Mouse (Mus musculus): ENCODE measurements around the gene Uqcrq. TPM values are rescaled to one million over a fixed set of nuclear protein-coding genes. Genes with fewer than 3 reads are reported as not detected.
"Not testable (repeated sequence)": the region's sequence is repeated elsewhere in the genome, so short reads cannot be mapped to it uniquely, and the experiment has no call there.

Gene Uqcrq
- total and polyA plus RNA-seq, 3 experiments: 30.4 to 193 (median 67.6) TPM

DNA sequence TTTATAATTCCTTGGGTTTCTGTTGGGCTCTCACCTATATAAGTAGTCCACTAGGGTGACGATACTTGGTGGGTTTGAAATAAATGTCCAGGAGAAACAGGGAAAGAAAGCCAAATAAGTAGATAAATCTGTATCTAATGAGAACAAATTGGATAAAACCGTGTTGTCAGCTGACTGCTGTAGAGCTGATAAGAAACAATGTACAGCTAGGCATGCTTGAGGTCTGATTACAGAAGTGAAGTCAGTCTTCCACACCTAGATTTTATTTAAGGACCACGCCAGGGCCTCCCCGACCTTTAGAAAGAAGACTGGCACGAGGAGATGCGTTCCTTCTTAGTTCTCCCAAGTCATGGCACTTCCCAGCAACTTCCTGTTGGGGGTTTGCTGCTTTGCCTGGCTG is 2.4 kb upstream of the Uqcrq start:
- H3K36me3 ChIP-seq (replicated peaks): peaks cover 16% of the 10 kb centered on the region
- peaks cover 59% of the 10 kb centered on the region for H3K4me1 ChIP-seq (ENCODE audit: insufficient read depth, low read depth, low read length)
- DNase-seq (ENCODE audit: low spot score) (peak; percentile 19), ATAC-seq (ENCODE audit: extremely low read depth, insufficient number of reproducible peaks, low FRiP score, poor library complexity, severe bottlenecking) (no peak)
- H3K27me3 ChIP-seq (ENCODE audit: insufficient read depth, low read length): peaks cover 15% of the 10 kb centered on the region
- no peak overlapping the region; the same call in 1 of the 2 replicates for H3K4me3 ChIP-seq (ENCODE audit: low read depth, low read length)
- TF ChIP-seq GATA2 (IDR thresholded peaks at IDR 0.05; ENCODE audit: borderline replicate concordance, low read depth, low read length) (no peak), TAL1 (conservative IDR thresholded peaks at IDR 0.05; ENCODE audit: low read depth, low read length) (0 out of 2 replicates have a peak, but pooled peaks have one; percentile 29), CTCF (IDR thresholded peaks at IDR 0.05; ENCODE audit: low read depth, low read length) (no peak), GATA1 (IDR thresholded peaks at IDR 0.05; ENCODE audit: borderline replicate concordance, low read length) (no peak), POLR2AphosphoS5 (IDR thresholded peaks at IDR 0.05; ENCODE audit: insufficient replicate concordance, low read depth, low read length) (no peak)
- H3K9me3 ChIP-seq (replicated peaks): no peaks in the 10 kb centered on the region

GRCm38 (mm10) chr11:53431347-53432056 is 871 bp upstream of the Uqcrq start:
- H3K4me3 ChIP-seq (ENCODE audit: low read depth, low read length): peak overlapping the region; percentile 86
- peaks cover 56% of the 10 kb centered on the region for H3K4me1 ChIP-seq (ENCODE audit: insufficient read depth, low read depth, low read length)
- TF ChIP-seq GATA1 (IDR thresholded peaks at IDR 0.05; ENCODE audit: borderline replicate concordance, low read length) (no peak), TAL1 (conservative IDR thresholded peaks at IDR 0.05; ENCODE audit: low read depth, low read length) (no peak), CTCF (IDR thresholded peaks at IDR 0.05; ENCODE audit: low read depth, low read length) (no peak), GATA2 (IDR thresholded peaks at IDR 0.05; ENCODE audit: borderline replicate concordance, low read depth, low read length) (no peak), POLR2AphosphoS5 (IDR thresholded peaks at IDR 0.05; ENCODE audit: insufficient replicate concordance, low read depth, low read length) (no peak)
- no peaks in the 10 kb centered on the region for H3K9me3 ChIP-seq (replicated peaks)
- peaks cover 30% of the 10 kb centered on the region for H3K36me3 ChIP-seq (replicated peaks)
- H3K27me3 ChIP-seq (ENCODE audit: insufficient read depth, low read length): peaks cover 3% of the 10 kb centered on the region; the same call in 1 of the 2 replicates
- DNase-seq (ENCODE audit: low spot score) (no peak), ATAC-seq (ENCODE audit: extremely low read depth, insufficient number of reproducible peaks, low FRiP score, poor library complexity, severe bottlenecking) (0 out of 2 replicates have a peak, but pooled peaks have one; percentile 9)

- Histone ChIP-seq H3K4me1 (ENCODE audit: insufficient read depth, low read depth, low read length) (peaks cover 46% of the 10 kb centered on the region), H3K4me3 (ENCODE audit: low read depth, low read length) (peak overlapping the region; percentile 86), H3K36me3 (replicated peaks) (peaks cover 41% of the 10 kb centered on the region), H3K27me3 (ENCODE audit: insufficient read depth, low read length) (peaks cover 2% of the 10 kb centered on the region; the same call in 1 of the 2 replicates), H3K9me3 (replicated peaks) (no peaks in the 10 kb centered on the region)
- DNase-seq (ENCODE audit: low spot score): no peak
- no peak for ATAC-seq (ENCODE audit: extremely low read depth, insufficient number of reproducible peaks, low FRiP score, poor library complexity, severe bottlenecking)
- no peak for TF ChIP-seq TAL1 (conservative IDR thresholded peaks at IDR 0.05; ENCODE audit: low read depth, low read length)
Measured at GRCm38 (mm10) chr11:53430300-53430669, 346 bp downstream of the Uqcrq start.

GRCm38 (mm10) chr11:53429182-53429581 is 1.4 kb downstream of the Uqcrq start:
- H3K4me1 ChIP-seq (ENCODE audit: insufficient read depth, low read depth, low read length): peaks cover 42% of the 10 kb centered on the region
- TF ChIP-seq GATA2 (IDR thresholded peaks at IDR 0.05; ENCODE audit: borderline replicate concordance, low read depth, low read length) (no peak), CTCF (IDR thresholded peaks at IDR 0.05; ENCODE audit: low read depth, low read length) (no peak), TAL1 (conservative IDR thresholded peaks at IDR 0.05; ENCODE audit: low read depth, low read length) (no peak), POLR2AphosphoS5 (IDR thresholded peaks at IDR 0.05; ENCODE audit: insufficient replicate concordance, low read depth, low read length) (no peak), GATA1 (IDR thresholded peaks at IDR 0.05; ENCODE audit: borderline replicate concordance, low read length) (no peak)
- DNase-seq (ENCODE audit: low spot score): no peak
- H3K27me3 ChIP-seq (ENCODE audit: insufficient read depth, low read length): no peaks in the 10 kb centered on the region
- H3K4me3 ChIP-seq (ENCODE audit: low read depth, low read length): peak overlapping the region; percentile 86
- no peaks in the 10 kb centered on the region for H3K9me3 ChIP-seq (replicated peaks)
- ATAC-seq (ENCODE audit: extremely low read depth, insufficient number of reproducible peaks, low FRiP score, poor library complexity, severe bottlenecking): no peak
- H3K36me3 ChIP-seq (replicated peaks): peaks cover 49% of the 10 kb centered on the region

GRCm38 (mm10) chr11:53428716-53429057 is 1.9 kb downstream of the Uqcrq start:
- no peaks in the 10 kb centered on the region for H3K9me3 ChIP-seq (replicated peaks)
- H3K27me3 ChIP-seq (ENCODE audit: insufficient read depth, low read length): no peaks in the 10 kb centered on the region
- H3K4me3 ChIP-seq (ENCODE audit: low read depth, low read length): no peak overlapping the region
- peaks cover 52% of the 10 kb centered on the region for H3K36me3 ChIP-seq (replicated peaks)
- ATAC-seq (ENCODE audit: extremely low read depth, insufficient number of reproducible peaks, low FRiP score, poor library complexity, severe bottlenecking): no peak
- TF ChIP-seq CTCF (IDR thresholded peaks at IDR 0.05; ENCODE audit: low read depth, low read length) (no peak), POLR2AphosphoS5 (IDR thresholded peaks at IDR 0.05; ENCODE audit: insufficient replicate concordance, low read depth, low read length) (no peak), GATA1 (IDR thresholded peaks at IDR 0.05; ENCODE audit: borderline replicate concordance, low read length) (no peak), GATA2 (IDR thresholded peaks at IDR 0.05; ENCODE audit: borderline replicate concordance, low read depth, low read length) (no peak), TAL1 (conservative IDR thresholded peaks at IDR 0.05; ENCODE audit: low read depth, low read length) (no peak)
- peaks cover 39% of the 10 kb centered on the region for H3K4me1 ChIP-seq (ENCODE audit: insufficient read depth, low read depth, low read length)
- DNase-seq (ENCODE audit: low spot score): no peak

- no peak for DNase-seq (ENCODE audit: low spot score)
- Histone ChIP-seq H3K9me3 (replicated peaks) (no peaks in the 10 kb centered on the region), H3K4me3 (ENCODE audit: low read depth, low read length) (no peak overlapping the region), H3K27me3 (ENCODE audit: insufficient read depth, low read length) (no peaks in the 10 kb centered on the region), H3K4me1 (ENCODE audit: insufficient read depth, low read depth, low read length) (peaks cover 33% of the 10 kb centered on the region), H3K36me3 (replicated peaks) (peaks cover 53% of the 10 kb centered on the region)
- ATAC-seq (ENCODE audit: extremely low read depth, insufficient number of reproducible peaks, low FRiP score, poor library complexity, severe bottlenecking): no peak
- no peak for TF ChIP-seq GATA2 (IDR thresholded peaks at IDR 0.05; ENCODE audit: borderline replicate concordance, low read depth, low read length)
- no peak for TF ChIP-seq POLR2AphosphoS5 (IDR thresholded peaks at IDR 0.05; ENCODE audit: insufficient replicate concordance, low read depth, low read length)
- no peak for TF ChIP-seq TAL1 (conservative IDR thresholded peaks at IDR 0.05; ENCODE audit: low read depth, low read length)
- TF ChIP-seq CTCF (IDR thresholded peaks at IDR 0.05; ENCODE audit: low read depth, low read length): no peak
- no peak for TF ChIP-seq GATA1 (IDR thresholded peaks at IDR 0.05; ENCODE audit: borderline replicate concordance, low read length)
Measured at GRCm38 (mm10) chr11:53427993-53428715, 2.5 kb downstream of the Uqcrq start.

DNA sequence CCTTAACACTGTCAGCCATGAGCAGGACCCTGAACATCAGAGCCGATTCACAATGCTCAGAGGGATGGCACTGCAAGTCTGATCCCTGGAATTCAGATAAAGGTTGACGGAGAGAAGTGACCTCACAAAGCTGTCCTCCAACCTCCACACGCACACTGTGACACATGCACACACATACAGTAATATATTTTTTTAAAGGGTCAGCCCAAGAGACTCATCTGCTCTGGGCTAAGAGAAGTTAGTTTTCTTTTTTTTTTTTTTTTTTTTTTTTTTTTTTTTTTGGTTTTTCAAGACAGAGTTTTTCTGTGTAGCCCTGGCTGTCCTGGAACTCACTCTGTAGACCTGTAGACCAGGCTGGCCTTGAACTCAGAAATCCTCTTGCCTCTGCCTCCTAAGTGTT is 3.7 kb downstream of the Uqcrq start:
- ATAC-seq (ENCODE audit: extremely low read depth, insufficient number of reproducible peaks, low FRiP score, poor library complexity, severe bottlenecking); H3K9me3 ChIP-seq (replicated peaks); H3K27me3 ChIP-seq (ENCODE audit: insufficient read depth, low read length); DNase-seq (ENCODE audit: low spot score); H3K4me3 ChIP-seq (ENCODE audit: low read depth, low read length): not testable (repeated sequence)
- Histone ChIP-seq H3K36me3 (replicated peaks) (peaks cover 62% of the 10 kb centered on the region), H3K4me1 (ENCODE audit: insufficient read depth, low read depth, low read length) (peaks cover 21% of the 10 kb centered on the region)

Measured in G1E (cell line).